Mouse (Mus musculus): Measurements from ENCODE around the gene Dhrs3. TPM values are rescaled to one million over a fixed set of nuclear protein-coding genes. Genes with fewer than 3 reads are reported as not detected.

Dhrs3 gene
- polyA plus RNA-seq, 1 experiment from 2014 or later, result 42.9 TPM

Other genes starting within 250 kb of the Dhrs3 start
- gene Gm436, start 206.5 kb upstream of the Dhrs3 start, polyA plus RNA-seq (2014; fragmentation: Nextera tagmentation; extraction: Ambion mirVana), result not detected in 2 replicates
- not detected in 2 replicates for gene Gm13178, start 171.4 kb upstream of the Dhrs3 start, polyA plus RNA-seq (2014; fragmentation: Nextera tagmentation; extraction: Ambion mirVana)
- not detected in 2 replicates for gene Gm438, start 106.2 kb upstream of the Dhrs3 start, polyA plus RNA-seq (2014; fragmentation: Nextera tagmentation; extraction: Ambion mirVana)